Mouse (Mus musculus): ENCODE data around the gene Capn8.

Capn8 gene

GRCm38 (mm10) chr1:182564408-182565120 lies at the start of gene Capn8:
Capn8 (plus strand) TSS chr1:182565007.
- DNase-seq (ENCODE audit: low read depth): peak; percentile 53

- DNase-seq (ENCODE audit: low read depth): peak; percentile 93
Observed at GRCm38 (mm10) chr1:182516758-182517676, 47.8 kb upstream of the Capn8 start, which contains the start of gene Capn2. Capn2 (minus strand) TSS chr1:182517608.

GRCm38 (mm10) chr1:182517677-182518011 lies 47.2 kb upstream of the Capn8 start:
- DNase-seq (ENCODE audit: low read depth): no peak

DNA sequence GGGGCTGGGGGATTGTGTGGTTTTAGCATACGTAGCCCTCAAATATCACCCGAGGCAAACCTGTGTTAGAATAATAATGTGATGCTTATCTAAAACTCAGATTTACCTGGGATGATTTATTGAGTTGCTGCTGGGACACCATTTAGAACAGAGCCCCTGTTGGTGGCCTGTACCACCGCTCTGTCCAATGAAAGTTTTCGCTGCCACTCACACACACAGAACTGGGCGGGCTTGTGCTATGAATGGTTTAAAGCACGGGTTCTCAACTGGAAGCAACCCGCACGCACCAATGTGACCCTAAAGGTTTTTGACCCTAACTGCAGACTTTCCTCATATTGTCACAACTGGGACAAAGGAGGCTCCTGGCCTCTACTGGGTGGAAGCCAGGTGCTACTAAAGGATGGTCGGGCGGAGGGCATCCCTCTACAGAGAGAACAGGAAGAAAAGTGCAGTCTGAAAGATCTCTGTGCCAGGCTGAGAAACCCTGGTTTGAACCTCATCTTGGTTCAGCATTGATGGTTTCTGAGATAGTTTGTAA lies 46.6 kb upstream of the Capn8 start:
- no peak for DNase-seq (ENCODE audit: low read depth)

GRCm38 (mm10) chr1:182518811-182519210 lies 46.0 kb upstream of the Capn8 start:
- DNase-seq (ENCODE audit: low read depth): no peak

DNA sequence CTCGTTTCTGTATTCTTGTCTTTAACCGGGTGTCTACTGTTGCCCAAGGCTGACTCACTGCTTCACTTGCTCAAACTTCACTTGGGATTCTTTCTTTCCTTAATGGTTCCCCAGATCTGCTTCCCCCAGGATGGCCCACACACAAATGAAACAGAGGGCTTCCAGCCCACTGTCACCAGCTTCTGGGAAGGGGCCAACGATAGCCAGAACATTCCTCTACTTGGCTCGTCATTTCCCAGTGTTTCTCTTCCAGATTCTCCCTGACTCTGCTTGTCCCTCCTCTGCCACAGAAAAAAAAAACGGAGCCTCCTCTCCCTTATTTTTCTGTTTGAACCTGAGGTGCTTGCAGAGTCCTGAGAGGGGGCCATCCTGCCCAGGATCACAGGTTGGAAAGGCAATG lies 45.5 kb upstream of the Capn8 start:
- peak; percentile 71 for DNase-seq (ENCODE audit: low read depth)

- DNase-seq (ENCODE audit: low read depth): peak; percentile 99
Observed at GRCm38 (mm10) chr1:182520091-182520937, 44.5 kb upstream of the Capn8 start.

- no peak for DNase-seq (ENCODE audit: low read depth)
Observed at GRCm38 (mm10) chr1:182520938-182521500, 43.8 kb upstream of the Capn8 start.

GRCm38 (mm10) chr1:182522961-182523360 lies 41.8 kb upstream of the Capn8 start:
- no peak for DNase-seq (ENCODE audit: low read depth)

DNA sequence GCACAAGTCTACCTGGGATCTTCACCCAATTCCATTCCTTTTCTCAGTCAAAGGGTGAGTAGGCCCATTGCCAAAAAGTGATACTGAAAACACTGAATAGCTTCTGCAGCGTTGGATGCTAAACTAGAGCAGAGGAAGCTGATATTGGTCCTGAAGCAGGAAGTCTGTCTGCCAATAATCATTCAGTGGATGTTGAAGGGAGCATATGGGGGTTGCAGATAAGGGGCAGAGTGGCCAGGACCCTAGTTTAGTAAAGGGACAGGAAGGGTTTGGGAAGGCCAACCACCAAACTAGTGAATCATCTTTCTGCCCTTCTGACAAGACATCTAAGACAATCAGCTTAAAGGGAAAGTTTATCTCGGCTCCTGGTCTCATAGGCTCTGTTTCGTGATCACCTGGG lies 41.1 kb upstream of the Capn8 start:
- DNase-seq (ENCODE audit: low read depth): no peak

- DNase-seq (ENCODE audit: low read depth): no peak
Observed at GRCm38 (mm10) chr1:182525601-182526000, 39.2 kb upstream of the Capn8 start.

GRCm38 (mm10) chr1:182527261-182527766 lies 37.5 kb upstream of the Capn8 start:
- no peak for DNase-seq (ENCODE audit: low read depth)

DNA sequence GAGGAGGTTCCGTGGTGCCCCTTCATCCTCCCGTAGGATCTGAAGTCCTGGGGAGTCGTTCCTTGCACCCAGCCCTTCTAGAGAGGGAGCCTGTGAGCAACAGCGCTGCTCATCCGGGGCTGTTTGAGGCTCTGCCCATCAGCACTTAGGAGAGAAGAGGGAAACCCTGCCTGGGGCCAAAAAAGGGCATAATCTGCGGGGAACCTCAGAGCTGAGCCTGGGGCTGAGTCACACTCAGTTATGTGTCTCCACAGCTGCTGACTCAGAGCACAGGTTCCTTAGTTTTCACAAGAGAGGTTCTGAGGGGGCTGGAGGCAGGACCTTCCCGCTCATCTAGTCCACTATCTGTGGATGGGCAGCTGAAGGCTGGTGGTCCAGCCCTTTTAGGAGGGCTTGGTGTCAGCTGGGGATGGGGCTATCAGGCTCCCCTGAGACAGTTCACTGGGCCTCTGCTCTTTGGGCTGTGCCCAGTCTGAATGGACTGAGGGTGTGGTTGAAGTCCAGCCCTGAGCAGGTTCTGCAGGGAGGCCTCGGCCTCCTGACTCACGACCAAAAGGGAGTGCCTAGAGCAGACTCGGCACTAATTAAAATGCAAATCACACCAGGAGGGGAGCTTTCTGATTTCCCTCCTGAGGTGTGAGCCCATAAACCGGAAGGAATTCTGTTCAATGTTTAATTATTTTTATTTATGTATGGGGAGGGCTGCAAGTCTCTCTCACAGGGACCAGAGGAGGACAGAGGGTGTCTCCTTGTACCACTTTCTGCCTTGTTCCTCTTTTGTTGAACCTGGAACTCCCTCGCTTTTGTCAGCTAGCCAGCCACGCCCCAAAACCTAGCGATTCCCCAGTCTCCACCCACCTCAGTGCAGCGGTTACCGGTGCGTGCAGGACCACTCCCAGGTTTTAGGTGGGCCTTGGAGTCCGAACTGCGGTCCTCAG lies 36.6 kb upstream of the Capn8 start:
- peak; percentile 97 for DNase-seq (ENCODE audit: low read depth)

GRCm38 (mm10) chr1:182533583-182533982 lies 31.2 kb upstream of the Capn8 start:
- no peak for DNase-seq (ENCODE audit: low read depth)

DNA sequence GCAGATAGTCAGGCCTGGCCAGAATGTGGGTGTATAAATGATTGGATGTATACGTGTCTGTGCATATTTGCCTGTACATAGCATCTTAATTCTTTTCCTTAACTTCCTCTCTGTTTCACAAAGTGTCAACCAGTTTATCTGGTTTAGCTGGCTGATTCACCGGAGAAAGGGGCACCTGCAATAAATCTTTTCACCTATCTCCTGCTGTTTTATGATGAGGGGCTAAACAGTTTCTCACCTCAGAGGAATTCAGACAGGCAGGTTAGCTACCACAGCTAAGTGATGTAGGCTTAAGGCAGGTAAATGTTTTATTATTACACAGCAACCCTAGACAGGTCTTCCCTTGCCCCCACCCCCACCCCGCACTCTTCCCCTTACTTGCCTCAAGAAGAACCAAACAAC lies 29.7 kb upstream of the Capn8 start:
- no peak for DNase-seq (ENCODE audit: low read depth)

DNA sequence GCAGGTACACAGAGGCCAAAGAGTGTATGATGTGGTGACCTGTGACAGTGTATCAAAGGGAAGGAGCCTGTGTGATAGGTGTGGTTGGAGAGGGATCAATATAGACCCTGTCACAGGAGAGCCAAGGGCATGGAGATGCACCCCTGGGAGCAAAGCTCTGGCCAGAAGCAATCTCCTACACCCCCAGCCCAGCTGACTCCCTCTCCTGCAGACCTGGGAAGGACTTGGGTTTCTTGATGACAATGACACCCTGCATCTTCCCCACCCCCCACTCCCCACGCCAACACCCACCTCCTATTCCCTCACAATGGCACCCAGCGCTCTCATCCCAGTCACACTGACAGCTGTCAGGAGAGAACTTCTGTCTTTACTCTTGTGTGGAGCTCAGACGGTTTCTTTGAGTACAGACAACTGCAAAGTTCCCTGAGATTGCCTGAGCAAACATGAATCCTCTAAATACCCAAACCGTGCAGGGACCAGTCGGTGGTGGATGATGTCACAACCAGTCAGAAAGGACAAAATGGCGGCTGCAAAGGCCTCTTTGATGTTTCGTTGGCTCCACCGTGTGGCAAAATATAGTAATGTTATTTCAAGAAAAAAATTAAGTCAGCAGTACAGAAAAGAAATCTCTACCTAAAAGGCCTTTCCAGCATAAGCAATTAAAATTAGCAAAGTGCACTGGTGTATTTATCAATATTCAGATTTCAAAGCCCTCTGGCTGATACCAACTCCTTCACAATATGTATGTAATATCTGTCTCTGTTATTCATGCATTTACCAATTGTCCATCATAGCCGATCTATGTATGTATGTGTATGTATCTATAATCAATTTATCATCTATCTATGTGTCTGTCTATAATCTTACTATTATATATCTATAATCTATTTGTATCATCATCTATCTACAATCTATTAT lies 25.5 kb upstream of the Capn8 start:
- DNase-seq (ENCODE audit: low read depth): peak; percentile 96

GRCm38 (mm10) chr1:182542110-182542509 lies 22.7 kb upstream of the Capn8 start:
- no peak for DNase-seq (ENCODE audit: low read depth)

DNA sequence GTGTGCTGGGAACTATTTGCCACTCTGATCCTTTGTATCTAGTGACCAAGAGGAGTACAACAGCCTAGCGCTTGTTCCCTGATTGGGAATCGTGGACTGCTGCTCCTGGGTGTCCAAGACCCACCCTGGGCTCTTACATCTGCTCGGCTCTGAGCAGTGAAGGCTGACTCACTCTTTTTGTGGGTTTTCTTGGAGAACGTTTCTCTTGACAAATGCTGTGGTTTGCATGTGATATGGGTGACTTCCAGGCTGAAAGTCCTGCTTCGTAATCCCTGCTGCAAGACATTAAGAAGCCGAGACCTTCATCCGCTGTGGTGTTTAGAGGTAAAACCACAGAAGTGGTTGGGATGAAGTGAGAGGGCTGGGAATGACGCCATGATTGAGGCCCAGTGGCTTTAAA lies 21.7 kb upstream of the Capn8 start:
- peak; percentile 93 for DNase-seq (ENCODE audit: low read depth)

- DNase-seq (ENCODE audit: low read depth): peak; percentile 69
Observed at GRCm38 (mm10) chr1:182543906-182544305, 20.9 kb upstream of the Capn8 start.
